Mouse (Mus musculus): Measurements from ENCODE around the gene Wscd2.

Gene Wscd2

DNA sequence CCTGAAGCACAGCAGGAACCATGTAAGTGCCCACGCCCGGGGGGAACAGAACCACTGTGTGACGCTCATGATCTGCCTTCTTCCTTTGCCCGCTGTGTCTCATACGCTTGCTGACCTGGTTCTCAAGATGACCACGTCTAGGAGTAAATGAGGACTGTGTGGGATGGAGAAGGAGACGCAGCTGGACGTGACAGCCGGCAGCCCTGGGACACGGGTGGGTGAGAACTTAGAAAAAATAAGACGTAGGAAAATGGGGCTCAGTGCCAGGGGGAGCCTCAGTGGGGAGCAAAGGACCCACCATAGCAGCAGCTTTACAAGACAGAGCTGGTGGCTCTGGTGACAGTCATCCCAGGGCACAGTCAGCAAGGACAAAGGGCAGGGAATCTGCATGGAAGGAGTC, 9.3 kb downstream of the Wscd2 start:
- TF ChIP-seq GATA4 (IDR thresholded peaks at IDR 0.05; ENCODE audit: insufficient replicate concordance, low read length): no peak

DNA sequence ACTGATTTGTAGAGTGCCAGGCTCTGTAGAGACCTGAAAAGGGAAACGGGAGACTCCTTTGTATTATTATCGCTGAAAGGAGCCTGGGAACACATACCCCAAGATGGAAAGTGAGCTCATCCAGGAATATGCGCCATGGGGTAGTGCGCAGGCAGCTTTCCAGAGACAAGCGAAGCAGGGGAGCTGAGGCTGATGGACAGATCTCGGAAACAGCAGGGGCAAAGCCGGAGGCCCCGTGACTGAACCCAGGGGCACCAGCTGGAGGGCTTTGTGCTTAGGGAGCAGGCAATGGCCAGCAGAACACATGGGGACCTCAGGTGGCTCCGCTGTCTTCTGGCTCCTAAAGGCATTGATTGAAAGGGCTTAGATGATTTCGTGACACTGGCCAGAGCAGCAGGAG, 13.1 kb downstream of the Wscd2 start:
- TF ChIP-seq GATA4 (IDR thresholded peaks at IDR 0.05; ENCODE audit: insufficient replicate concordance, low read length): no peak

DNA sequence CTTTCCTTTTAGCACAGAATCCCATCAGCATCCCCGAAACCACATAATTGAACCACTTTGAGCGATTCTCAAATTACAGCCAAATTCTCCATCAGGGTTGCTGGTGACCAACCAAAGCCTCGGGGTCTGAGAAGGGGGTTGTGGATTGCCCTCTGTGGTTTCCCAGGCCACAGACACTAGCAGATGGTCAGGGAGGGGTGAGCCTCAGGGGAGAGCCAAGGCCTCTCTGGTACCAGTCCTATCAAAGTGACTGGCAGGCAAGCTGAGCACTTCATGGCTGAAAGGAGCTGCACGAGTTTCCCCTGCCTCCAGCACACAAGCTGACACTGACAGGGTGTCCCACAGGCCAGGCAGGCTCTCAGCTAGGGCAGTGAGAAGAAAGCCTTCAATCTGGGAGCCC, 14.5 kb downstream of the Wscd2 start:
- no peak for TF ChIP-seq GATA4 (IDR thresholded peaks at IDR 0.05; ENCODE audit: insufficient replicate concordance, low read length)

DNA sequence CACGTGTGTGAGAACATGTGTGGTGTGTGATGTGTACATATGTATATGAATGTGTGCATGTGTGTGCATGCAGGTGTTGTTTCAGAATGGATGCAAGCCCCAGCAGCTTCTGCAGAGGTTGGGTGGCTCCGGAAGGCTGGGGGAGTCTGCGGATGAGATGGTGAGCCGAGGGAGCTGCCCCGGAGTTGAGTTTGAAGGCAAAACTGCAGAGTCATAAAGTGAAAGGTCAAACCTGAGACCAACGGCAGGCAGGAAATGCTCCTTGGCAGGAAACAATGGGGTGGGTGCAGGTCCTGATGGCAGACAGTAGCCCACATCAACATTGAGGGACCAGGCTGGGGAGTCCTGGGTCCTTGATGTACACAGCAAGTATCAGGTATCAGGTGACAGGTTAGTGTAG, 15.9 kb downstream of the Wscd2 start:
- TF ChIP-seq GATA4 (IDR thresholded peaks at IDR 0.05; ENCODE audit: insufficient replicate concordance, low read length): no peak

DNA sequence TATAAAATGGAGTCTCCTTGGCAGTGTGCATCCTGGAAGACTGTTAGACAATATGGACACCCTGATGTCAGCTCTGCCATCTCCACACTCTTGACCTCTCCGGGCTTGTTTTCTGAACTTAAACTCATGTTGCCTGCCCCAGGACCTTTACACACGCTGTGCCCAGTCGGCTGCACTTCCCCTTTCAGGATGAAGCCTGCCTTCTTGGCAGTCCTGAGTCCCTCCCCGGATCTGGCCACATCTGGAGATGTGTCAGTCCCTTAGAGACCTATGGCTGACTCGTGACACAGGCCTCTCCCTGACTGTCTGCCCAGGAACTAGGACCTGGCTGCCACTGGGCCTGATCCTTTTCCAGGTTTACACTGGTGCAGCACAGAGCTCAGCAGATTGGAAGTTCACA, 16.6 kb downstream of the Wscd2 start:
- no peak for TF ChIP-seq GATA4 (IDR thresholded peaks at IDR 0.05; ENCODE audit: insufficient replicate concordance, low read length)

DNA sequence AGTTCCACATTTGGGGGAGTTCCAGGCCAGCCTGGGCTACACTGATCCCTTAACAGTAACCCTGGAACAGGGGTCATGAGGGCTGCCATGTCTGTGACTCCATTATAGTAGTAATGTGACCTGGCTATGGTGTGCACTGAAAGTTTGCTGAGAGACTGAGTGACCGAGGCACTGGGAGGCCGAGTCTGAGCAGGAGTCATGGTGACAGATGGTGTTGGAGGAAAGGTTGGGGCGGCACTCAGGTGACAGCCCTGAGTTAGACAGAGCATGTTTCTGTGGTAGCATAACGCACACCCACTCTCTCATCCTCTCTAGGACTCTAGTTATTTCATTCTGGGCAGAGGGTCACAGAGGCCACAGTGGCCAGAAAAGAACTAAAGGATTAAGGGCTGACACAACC, 19.0 kb downstream of the Wscd2 start:
- TF ChIP-seq GATA4 (IDR thresholded peaks at IDR 0.05; ENCODE audit: insufficient replicate concordance, low read length): no peak

DNA sequence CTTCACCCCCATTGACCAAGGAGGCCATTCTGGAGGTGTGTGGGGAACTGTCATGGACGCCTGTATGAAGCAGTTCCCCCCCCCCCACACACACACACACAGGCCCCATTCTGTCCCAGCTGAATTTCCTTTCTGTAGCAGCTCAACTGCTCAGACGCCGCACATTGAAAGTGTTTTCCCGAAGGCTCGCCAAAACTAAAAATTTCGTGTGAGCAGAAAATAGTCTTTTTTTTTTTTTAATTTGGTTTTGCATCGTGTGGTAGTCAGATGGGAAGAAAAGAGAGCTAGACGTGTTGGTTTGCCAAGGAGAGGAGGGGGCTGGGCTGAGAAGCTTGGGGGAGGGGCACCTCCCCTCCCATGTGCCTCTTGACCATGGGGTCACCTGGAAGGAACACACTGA, 23.5 kb downstream of the Wscd2 start:
- TF ChIP-seq GATA4 (IDR thresholded peaks at IDR 0.05; ENCODE audit: insufficient replicate concordance, low read length): no peak

DNA sequence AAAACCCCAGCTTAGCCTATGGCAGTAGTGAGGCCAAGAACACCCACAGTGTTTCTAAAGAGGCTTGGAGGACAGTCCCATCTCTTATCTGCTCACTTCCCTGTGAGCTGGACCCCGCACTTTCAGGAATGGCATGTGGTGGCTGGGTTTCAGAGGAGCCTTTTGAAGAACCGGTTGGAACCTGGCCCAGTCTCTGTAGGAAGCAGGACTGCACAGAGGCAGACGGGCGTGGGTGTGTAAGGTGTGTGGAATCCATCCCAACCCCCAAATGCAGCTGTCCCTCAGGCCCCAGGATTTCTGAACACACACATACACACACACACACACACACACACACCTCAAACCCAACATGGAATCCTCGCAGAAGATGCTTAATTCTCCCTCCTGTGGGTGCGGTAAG, 23.9 kb downstream of the Wscd2 start:
- TF ChIP-seq GATA4 (IDR thresholded peaks at IDR 0.05; ENCODE audit: insufficient replicate concordance, low read length): no peak

DNA sequence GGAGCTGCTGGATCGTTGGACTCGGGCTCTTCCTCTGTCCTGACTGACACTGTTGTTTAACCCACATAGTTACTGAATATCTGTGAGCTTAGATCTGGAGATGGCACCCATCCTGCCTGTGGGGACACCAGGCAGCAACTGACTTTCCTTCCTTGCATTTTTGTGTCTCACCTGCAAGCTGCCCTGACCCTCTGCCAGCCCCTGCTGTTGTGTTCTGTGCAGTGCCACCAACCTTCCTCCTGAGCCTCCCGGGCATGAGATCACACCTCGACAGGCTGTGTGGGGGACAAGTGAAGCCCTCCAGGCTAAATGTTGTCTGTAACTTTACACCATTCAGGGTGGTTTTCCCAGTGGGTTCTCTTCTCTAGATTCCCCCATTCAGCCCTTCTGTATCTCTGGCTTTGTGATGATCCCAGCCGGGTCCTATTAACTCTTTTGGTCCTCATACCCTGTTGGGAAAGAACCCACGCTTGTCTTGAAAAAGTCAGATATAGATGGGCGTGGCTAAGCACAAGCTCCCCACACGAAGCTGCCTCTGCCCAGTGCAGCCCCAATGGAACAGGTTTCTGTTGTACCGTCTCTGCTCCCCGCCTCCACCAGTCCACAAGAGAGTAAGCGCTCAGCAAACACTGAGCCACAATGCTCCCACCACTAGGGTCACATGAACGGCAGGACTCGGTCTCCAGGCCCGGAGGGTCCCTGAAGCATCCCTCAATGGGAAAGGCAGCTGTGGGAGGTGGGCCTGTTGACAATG, 26.2 kb downstream of the Wscd2 start:
- TF ChIP-seq GATA4 (IDR thresholded peaks at IDR 0.05; ENCODE audit: insufficient replicate concordance, low read length): no peak

DNA sequence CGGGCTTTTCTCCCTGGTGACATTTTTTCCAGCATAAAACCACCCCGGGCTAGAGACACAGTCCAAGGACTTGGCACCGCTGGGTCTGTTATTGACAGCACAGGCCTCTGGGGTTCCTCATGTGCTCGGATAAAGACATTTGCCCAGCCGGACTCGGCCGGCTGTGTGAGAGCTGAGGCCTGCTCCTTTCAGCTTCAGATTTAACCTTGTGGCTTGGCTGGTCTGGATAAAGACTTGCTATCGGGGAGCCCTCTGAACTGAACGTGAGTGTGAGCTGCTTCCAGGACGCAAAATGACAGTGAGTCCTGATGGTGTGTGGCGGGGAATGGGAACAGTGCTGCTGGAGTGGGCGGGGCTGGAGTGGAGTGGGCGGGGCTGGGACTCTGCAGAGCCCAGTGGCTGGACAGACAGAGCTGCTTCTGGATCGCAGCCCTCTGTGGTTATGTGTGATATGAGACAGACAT, 26.8 kb downstream of the Wscd2 start:
- TF ChIP-seq GATA4 (IDR thresholded peaks at IDR 0.05; ENCODE audit: insufficient replicate concordance, low read length): no peak

DNA sequence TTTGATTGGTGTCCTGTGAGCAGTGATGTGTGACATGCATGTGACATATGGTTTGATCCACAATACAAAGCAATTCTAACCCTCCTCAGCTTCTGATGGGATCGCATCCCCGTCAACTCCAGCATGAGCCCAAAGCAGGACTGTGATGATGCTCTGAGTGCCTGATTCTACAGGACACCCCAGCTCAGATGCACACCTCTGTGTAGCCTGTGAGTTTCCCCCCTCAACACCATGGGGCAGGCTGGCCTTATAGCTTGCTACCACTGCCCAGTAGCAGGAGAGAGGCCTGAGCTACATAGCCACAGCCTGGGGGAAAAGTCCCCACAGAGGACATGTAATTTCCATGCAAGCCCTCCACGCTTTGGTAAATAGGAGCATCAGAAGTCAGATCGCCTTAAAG, 27.3 kb downstream of the Wscd2 start:
- TF ChIP-seq GATA4 (IDR thresholded peaks at IDR 0.05; ENCODE audit: insufficient replicate concordance, low read length): no peak

DNA sequence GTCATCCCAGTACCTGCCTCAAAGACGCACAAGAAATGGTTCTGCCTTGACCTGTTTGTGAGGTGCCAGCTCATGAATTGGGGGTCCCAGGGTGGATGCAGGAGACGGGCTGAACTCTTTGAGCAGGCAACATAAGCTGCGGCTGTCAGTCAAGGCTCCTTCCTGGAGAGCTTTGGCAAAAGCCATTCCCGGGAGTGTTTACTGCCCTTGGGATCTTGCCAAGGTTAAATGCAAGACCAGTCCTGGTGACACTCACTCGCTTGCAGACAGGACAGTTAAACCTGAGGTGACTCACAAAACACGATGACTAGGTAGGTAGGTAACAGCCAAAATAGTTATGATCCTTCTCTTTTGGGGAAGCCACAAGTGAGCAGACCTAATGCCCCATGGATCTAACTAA, 30.9 kb downstream of the Wscd2 start:
- TF ChIP-seq GATA4 (IDR thresholded peaks at IDR 0.05; ENCODE audit: insufficient replicate concordance, low read length): no peak

DNA sequence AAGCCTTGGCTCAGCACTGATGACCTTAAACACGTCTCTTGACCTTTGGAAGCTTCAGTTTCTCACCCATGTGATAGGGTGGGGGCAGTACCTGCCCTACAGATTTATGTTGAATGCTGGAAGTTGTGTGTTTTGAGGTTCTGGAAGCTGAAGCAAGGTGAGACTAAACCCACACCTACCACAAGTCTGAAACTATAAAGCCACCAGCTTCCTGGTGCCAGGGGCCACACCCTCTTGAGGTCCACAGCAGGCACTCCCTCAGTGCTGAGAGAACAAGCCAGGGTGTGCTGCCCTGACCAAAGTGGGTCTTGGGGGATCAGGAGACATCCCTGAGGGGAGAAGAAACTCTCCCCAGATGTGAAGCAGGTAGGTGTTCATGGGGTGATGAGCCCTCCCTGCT, 48.7 kb downstream of the Wscd2 start:
- no peak for TF ChIP-seq GATA4 (IDR thresholded peaks at IDR 0.05; ENCODE audit: insufficient replicate concordance, low read length)

DNA sequence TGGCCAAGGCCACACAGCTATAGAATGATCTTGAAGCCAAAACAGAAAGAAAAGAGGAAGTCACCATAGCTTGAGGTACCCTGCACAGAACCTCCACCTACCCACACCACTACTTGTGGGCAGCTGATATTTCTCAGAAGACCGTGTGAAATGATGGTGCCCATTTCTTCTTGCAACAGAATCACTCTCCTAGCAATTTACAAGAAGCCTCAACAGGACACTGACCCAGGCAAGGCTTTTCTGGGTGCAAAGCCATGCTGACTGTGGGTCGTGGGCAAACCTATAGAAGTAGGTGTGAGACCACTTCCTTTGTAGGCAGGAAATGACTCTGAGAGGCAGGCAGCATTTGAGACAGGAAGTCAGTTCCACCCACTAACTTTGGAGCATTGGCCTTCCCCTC, 49.3 kb downstream of the Wscd2 start:
- TF ChIP-seq GATA4 (IDR thresholded peaks at IDR 0.05; ENCODE audit: insufficient replicate concordance, low read length): no peak

DNA sequence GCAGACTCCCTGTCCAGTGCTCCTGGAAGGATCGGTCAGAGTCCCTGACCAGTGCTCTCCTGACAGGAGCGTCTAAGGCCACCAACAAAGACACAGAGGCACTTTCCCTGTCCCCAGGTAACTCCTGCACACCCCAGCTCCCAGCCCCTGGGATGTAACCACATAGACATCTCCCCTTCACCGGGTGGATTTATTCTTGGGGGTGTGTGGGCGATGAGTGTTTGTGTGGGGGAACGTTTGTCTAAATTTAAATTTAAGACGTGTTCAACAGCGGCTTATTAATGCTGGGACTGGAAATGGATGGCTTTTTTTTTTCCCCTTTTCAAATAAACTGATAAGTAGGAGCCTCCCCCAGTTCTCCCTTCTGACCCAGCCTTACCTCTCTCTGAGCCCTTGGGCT, 49.7 kb downstream of the Wscd2 start:
- no peak for TF ChIP-seq GATA4 (IDR thresholded peaks at IDR 0.05; ENCODE audit: insufficient replicate concordance, low read length)

DNA sequence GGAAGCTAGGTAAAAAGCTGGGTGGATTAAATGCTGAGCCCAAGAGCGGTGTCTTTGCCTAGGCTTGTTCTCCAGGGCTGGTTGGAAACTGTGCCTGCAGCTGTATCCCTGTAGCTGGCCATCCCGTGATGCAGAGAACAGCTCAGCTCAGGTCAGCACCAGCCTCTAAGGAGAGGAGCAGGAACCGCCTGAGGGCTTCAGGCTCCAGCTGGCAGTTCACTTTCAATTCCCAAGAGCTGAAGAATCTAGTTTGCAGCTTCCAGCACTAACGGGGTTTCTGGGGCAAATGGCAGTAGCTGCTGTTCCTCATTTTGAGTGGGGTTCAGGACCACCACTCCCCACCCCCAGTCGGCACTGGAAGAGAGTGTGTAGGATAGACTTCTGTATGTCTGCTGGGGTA, 51.1 kb downstream of the Wscd2 start:
- no peak for TF ChIP-seq GATA4 (IDR thresholded peaks at IDR 0.05; ENCODE audit: insufficient replicate concordance, low read length)

DNA sequence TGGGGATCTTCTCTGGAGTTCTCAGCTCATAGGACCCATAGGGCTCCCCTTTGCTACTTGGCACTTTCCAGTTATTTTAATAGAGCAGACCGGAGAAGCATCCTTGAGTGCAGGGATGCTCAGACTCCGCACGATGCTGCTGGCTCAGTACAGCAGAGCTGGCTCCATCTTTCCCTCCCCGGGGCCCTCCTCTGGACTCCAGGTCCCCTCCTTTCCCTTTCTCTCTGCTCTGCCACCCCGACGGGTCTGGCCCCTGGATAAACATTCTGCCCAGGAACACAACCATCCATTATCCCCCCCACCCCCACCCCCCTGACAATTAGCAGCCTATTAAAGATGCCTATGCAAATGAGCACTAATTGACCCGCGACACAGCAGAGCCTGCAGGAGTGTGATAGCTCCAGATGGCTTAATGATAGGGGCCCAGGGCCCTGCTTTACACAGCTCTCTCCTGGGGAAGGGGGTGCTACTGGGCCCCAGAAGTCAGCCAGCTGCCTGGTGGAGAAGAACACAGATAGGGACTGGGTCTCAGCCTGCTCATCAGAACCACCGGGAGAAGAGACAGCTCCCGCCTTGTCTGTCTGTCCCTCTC, 52.8 kb downstream of the Wscd2 start:
- no peak for TF ChIP-seq GATA4 (IDR thresholded peaks at IDR 0.05; ENCODE audit: insufficient replicate concordance, low read length)

All from liver, adult (tissue).